ENCODE assay signal across 21 mouse cellular contexts in the genomic region with DNA sequence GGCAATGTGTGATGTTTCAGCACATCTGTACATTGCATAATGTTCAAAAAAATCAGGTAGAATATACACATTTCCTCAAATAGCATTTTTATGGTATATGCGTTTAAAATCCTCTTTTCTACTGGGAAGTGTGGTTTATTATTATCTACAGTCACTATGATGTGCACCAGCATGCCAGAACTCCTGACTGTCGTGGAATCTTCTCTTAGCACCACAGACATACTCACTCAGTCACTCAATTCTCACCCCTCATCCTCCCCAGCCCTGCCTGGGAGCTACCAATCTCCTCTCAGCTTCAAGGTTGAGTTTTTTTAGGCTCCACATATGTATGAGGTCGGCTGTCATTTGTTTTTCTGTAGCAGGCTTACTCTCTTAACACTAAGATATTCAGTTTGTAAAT. TPM values are rescaled to one million over a fixed set of nuclear protein-coding genes. Genes with fewer than 3 reads are reported as not detected.
A peak's percentile ranks its signal among the peaks of the same experiment; 100 is the strongest.
DNase-seq lines count a peak whose midpoint lies in the region; ATAC-seq and TF ChIP-seq lines count a peak whose summit lies in the region.
"Had no signal": no experiment of that assay in that cellular context is flagged by ENCODE, and none has a peak within 500 bp of the region (broad histone marks: within the 10 kb centered on the region; RNA-seq: fewer than 3 reads in every experiment).

No protein-coding gene starts in this region.

- peak; percentile 10 for DNase-seq in forebrain, postnatal 0 days
- no peak for DNase-seq in forebrain, embryonic 10.5 days (ENCODE audit: extremely low spot score, low spot score)
- DNase-seq in midbrain, embryonic 10.5 days (ENCODE audit: low spot score) = no peak
- DNase-seq: adrenal gland, adult 2 months; adrenal gland, postnatal 10 days; adrenal gland, postnatal 25 days; cerebellum, adult 11 months; cerebellum, adult 18-20 months; cerebellum, adult 8-10 months; cerebellum, adult 9-11 months; cerebellum, postnatal 14 days; cerebellum, postnatal 36 days; embryo, embryonic 11 days had no signal

- H3K4me3 ChIP-seq in forebrain, embryonic 15.5 days = no peak overlapping the region
- no peak overlapping the region for H3K4me3 ChIP-seq in forebrain, embryonic 12.5 days (replicated peaks)
- no peak overlapping the region for H3K4me3 ChIP-seq in forebrain, postnatal 0 days (ENCODE audit: low read depth, low read length)
- no peak overlapping the region for H3K4me3 ChIP-seq in forebrain, embryonic 10.5 days
- H3K4me3 ChIP-seq in midbrain, embryonic 16.5 days (ENCODE audit: low read depth, low read length) = no peak overlapping the region
- H3K4me3 ChIP-seq in midbrain, embryonic 10.5 days = no peak overlapping the region
- H3K4me3 ChIP-seq: embryonic facial prominence, embryonic 13.5 days; embryonic facial prominence, embryonic 15.5 days; erythroblast, embryonic 14.5 days had no signal

- H3K27me3 ChIP-seq in forebrain, embryonic 15.5 days = no peaks in the 10 kb centered on the region
- H3K27me3 ChIP-seq in forebrain, embryonic 12.5 days = no peaks in the 10 kb centered on the region
- no peaks in the 10 kb centered on the region for H3K27me3 ChIP-seq in forebrain, postnatal 0 days (ENCODE audit: insufficient read depth, low read length)
- no peaks in the 10 kb centered on the region for H3K27me3 ChIP-seq in forebrain, embryonic 10.5 days (ENCODE audit: poor library complexity, severe bottlenecking)
- no peaks in the 10 kb centered on the region for H3K27me3 ChIP-seq in midbrain, embryonic 16.5 days (ENCODE audit: control insufficient read depth, insufficient read depth, low read depth, low read length)
- no peaks in the 10 kb centered on the region for H3K27me3 ChIP-seq in midbrain, embryonic 10.5 days (ENCODE audit: low read depth, poor library complexity, severe bottlenecking)
- H3K27me3 ChIP-seq: embryonic facial prominence, embryonic 13.5 days; embryonic facial prominence, embryonic 15.5 days had no signal

- H3K27ac ChIP-seq in forebrain, embryonic 15.5 days (replicated peaks) = peak overlapping the region; percentile 70
- no peak overlapping the region for H3K27ac ChIP-seq in forebrain, embryonic 12.5 days
- H3K27ac ChIP-seq in forebrain, postnatal 0 days (ENCODE audit: low read depth, low read length) = peak overlapping the region; percentile 70; the same call in 1 of the 2 replicates
- H3K27ac ChIP-seq in forebrain, embryonic 10.5 days = no peak overlapping the region
- H3K27ac ChIP-seq in midbrain, embryonic 16.5 days (ENCODE audit: low read length) = no peak overlapping the region
- H3K27ac ChIP-seq in midbrain, embryonic 10.5 days (replicated peaks) = no peak overlapping the region
- H3K27ac ChIP-seq: embryonic facial prominence, embryonic 13.5 days; embryonic facial prominence, embryonic 15.5 days had no signal

- 0 out of 2 replicates have a peak, but pooled peaks cover 8% of the 10 kb centered on the region for H3K4me1 ChIP-seq in forebrain, embryonic 15.5 days
- peaks cover 5% of the 10 kb centered on the region; the same call in 1 of the 2 replicates for H3K4me1 ChIP-seq in forebrain, embryonic 12.5 days
- H3K4me1 ChIP-seq in forebrain, postnatal 0 days (ENCODE audit: insufficient read depth) = peaks cover 7% of the 10 kb centered on the region
- 0 out of 2 replicates have a peak, but pooled peaks cover 5% of the 10 kb centered on the region for H3K4me1 ChIP-seq in forebrain, embryonic 10.5 days
- H3K4me1 ChIP-seq in midbrain, embryonic 16.5 days (ENCODE audit: control insufficient read depth, insufficient read depth, low read length) = peaks cover 13% of the 10 kb centered on the region
- peaks cover 13% of the 10 kb centered on the region for H3K4me1 ChIP-seq in midbrain, embryonic 10.5 days
- H3K4me1 ChIP-seq: embryonic facial prominence, embryonic 13.5 days; embryonic facial prominence, embryonic 15.5 days had no signal

- TF ChIP-seq CTCF in forebrain, postnatal 0 days (IDR thresholded peaks at IDR 0.05; ENCODE audit: low read depth) = no peak

- no peak overlapping the region for H3K4me2 ChIP-seq in forebrain, embryonic 15.5 days (replicated peaks)
- H3K4me2 ChIP-seq in forebrain, embryonic 12.5 days = no peak overlapping the region
- no peak overlapping the region for H3K4me2 ChIP-seq in forebrain, postnatal 0 days (ENCODE audit: low read depth)
- H3K4me2 ChIP-seq in midbrain, embryonic 16.5 days (ENCODE audit: low read length) = no peak overlapping the region
- H3K4me2 ChIP-seq: embryonic facial prominence, embryonic 13.5 days; embryonic facial prominence, embryonic 15.5 days had no signal

- no peak; the same call in 1 of the 2 replicates for ATAC-seq in forebrain, embryonic 15.5 days (replicated peaks)
- ATAC-seq in forebrain, embryonic 12.5 days (ENCODE audit: low FRiP score) = no peak
- ATAC-seq in forebrain, postnatal 0 days = peak; percentile 71; the same call in 1 of the 2 replicates
- ATAC-seq in midbrain, embryonic 16.5 days = peak; percentile 41; the same call in 1 of the 2 replicates

- no peaks in the 10 kb centered on the region for H3K36me3 ChIP-seq in forebrain, embryonic 15.5 days
- H3K36me3 ChIP-seq in forebrain, embryonic 12.5 days (replicated peaks) = no peaks in the 10 kb centered on the region
- no peaks in the 10 kb centered on the region for H3K36me3 ChIP-seq in forebrain, postnatal 0 days (ENCODE audit: insufficient read depth)
- no peaks in the 10 kb centered on the region for H3K36me3 ChIP-seq in forebrain, embryonic 10.5 days (replicated peaks)
- no peaks in the 10 kb centered on the region for H3K36me3 ChIP-seq in midbrain, embryonic 16.5 days (ENCODE audit: control insufficient read depth, insufficient read depth, low read length)
- H3K36me3 ChIP-seq in midbrain, embryonic 10.5 days = no peaks in the 10 kb centered on the region
- H3K36me3 ChIP-seq: embryonic facial prominence, embryonic 13.5 days; embryonic facial prominence, embryonic 15.5 days had no signal

- WGBS in forebrain, embryonic 15.5 days = 64% methylated on average over 3 of the region's 3 CpGs
- 79% methylated on average over 3 of the region's 3 CpGs for WGBS in forebrain, embryonic 12.5 days
- 55% methylated on average over 3 of the region's 3 CpGs for WGBS in forebrain, postnatal 0 days
- WGBS in forebrain, embryonic 10.5 days = 75% methylated on average over 3 of the region's 3 CpGs
- WGBS in midbrain, embryonic 16.5 days = 61% methylated on average over 3 of the region's 3 CpGs
- 82% methylated on average over 3 of the region's 3 CpGs for WGBS in midbrain, embryonic 10.5 days

- no peak overlapping the region for H3K9ac ChIP-seq in forebrain, embryonic 15.5 days (replicated peaks)
- no peak overlapping the region for H3K9ac ChIP-seq in forebrain, embryonic 12.5 days
- H3K9ac ChIP-seq in forebrain, postnatal 0 days = no peak overlapping the region
- no peak overlapping the region for H3K9ac ChIP-seq in midbrain, embryonic 16.5 days (ENCODE audit: low read depth, low read length)
- H3K9ac ChIP-seq: embryonic facial prominence, embryonic 13.5 days; embryonic facial prominence, embryonic 15.5 days had no signal

- H3K9me3 ChIP-seq in forebrain, embryonic 15.5 days = no peaks in the 10 kb centered on the region
- no peaks in the 10 kb centered on the region for H3K9me3 ChIP-seq in forebrain, embryonic 12.5 days
- no peaks in the 10 kb centered on the region for H3K9me3 ChIP-seq in forebrain, postnatal 0 days (ENCODE audit: low read length)
- H3K9me3 ChIP-seq in forebrain, embryonic 10.5 days = no peaks in the 10 kb centered on the region
- H3K9me3 ChIP-seq in midbrain, embryonic 16.5 days (replicated peaks; ENCODE audit: control insufficient read depth, low read length, poor library complexity, severe bottlenecking) = no peaks in the 10 kb centered on the region
- H3K9me3 ChIP-seq in midbrain, embryonic 10.5 days (replicated peaks) = no peaks in the 10 kb centered on the region
- H3K9me3 ChIP-seq: embryonic facial prominence, embryonic 13.5 days; embryonic facial prominence, embryonic 15.5 days had no signal

RNA-seq across cellular contexts. Expression of gene Dchs2, which starts 20.8 kb away (rescaled TPM):
- polyA plus RNA-seq in forebrain, embryonic 15.5 days (2015; fragmentation: Nextera tagmentation; extraction: Ambion mirVana) = 0.42 and 0.52 TPM in 2 replicates
- polyA plus RNA-seq in forebrain, embryonic 12.5 days (2016; fragmentation: Nextera tagmentation; extraction: Ambion mirVana) = 0.12 and 0.15 TPM in 2 replicates
- total RNA-seq in forebrain, postnatal 0 days (2014; rRNA removed) = 5.8 and 8.5 TPM in 2 replicates
- polyA plus RNA-seq in forebrain, postnatal 0 days (2015; fragmentation: Nextera tagmentation; extraction: Ambion mirVana) = 0.29 and 0.48 TPM in 2 replicates
- not detected in 2 replicates for polyA plus RNA-seq in forebrain, embryonic 10.5 days (2016; fragmentation: Nextera tagmentation; extraction: Ambion mirVana)
- 0.69 and 0.75 TPM in 2 replicates for polyA plus RNA-seq in midbrain, embryonic 16.5 days (2015; fragmentation: Nextera tagmentation; extraction: Ambion mirVana)
- 0.15 and 0.17 TPM in 2 replicates for polyA plus RNA-seq in midbrain, embryonic 10.5 days (2016; fragmentation: Nextera tagmentation; extraction: Ambion mirVana)
- total RNA-seq: common myeloid progenitor, adult 5-6 weeks; MEL had no signal

Comparison
In these comparisons a context has a peak if more than half of its experiments do, and no peak if none do; other contexts are left out.
1. ATAC-seq: peak in forebrain, postnatal 0 days (single experiment) and midbrain, embryonic 16.5 days (single experiment); none in forebrain, embryonic 15.5 days (single experiment) and forebrain, embryonic 12.5 days (single experiment).
2. H3K27ac ChIP-seq: peak in forebrain, embryonic 15.5 days (single experiment) and forebrain, postnatal 0 days (single experiment); none in forebrain, embryonic 12.5 days (single experiment), forebrain, embryonic 10.5 days (single experiment), midbrain, embryonic 16.5 days (single experiment) and midbrain, embryonic 10.5 days (single experiment).